Mouse (Mus musculus) spleen, adult 2 months (tissue): Measurements from ENCODE around the gene Shisa4. TPM values are rescaled to one million over a fixed set of nuclear protein-coding genes. Genes with fewer than 3 reads are reported as not detected.

Experiments used
- DNase-seq, 2 experiments: peaks; one replicate each; pipeline versions ENCODE4 v3.0.0 to v3.0.0-alpha.2; 2012 to 2021; ENCODE audit warnings: low spot score in 2 of 2, low read depth in 1 of 2
- H3K27ac ChIP-seq: fragments of 200-500 bp; 2 replicates; pipeline ENCODE4 v1.5.1; 2012; ENCODE audit warnings: low read length, inconsistent platforms; ENCODE audit not compliant: insufficient read depth
- H3K27me3 ChIP-seq: fragments of 200-500 bp; 2 replicates; pipeline ENCODE4 v1.6.1; 2012; ENCODE audit warnings: mild to moderate bottlenecking, moderate library complexity, low read length, inconsistent platforms; ENCODE audit not compliant: control insufficient read depth, insufficient read depth
- H3K36me3 ChIP-seq: fragments of 200-500 bp; 2 replicates; pipeline ENCODE4 v1.6.1; 2012; ENCODE audit warnings: mild to moderate bottlenecking, low read length, inconsistent platforms; ENCODE audit not compliant: control insufficient read depth, insufficient read depth
- H3K4me1 ChIP-seq: fragments of 200-500 bp; 2 replicates; pipeline ENCODE4 v1.6.1; 2011; ENCODE audit warnings: inconsistent platforms; ENCODE audit not compliant: control insufficient read depth, insufficient read depth, insufficient read length
- H3K4me3 ChIP-seq: fragments of 200-500 bp; 2 replicates; pipeline ENCODE4 v1.5.1; 2011; ENCODE audit warnings: mild to moderate bottlenecking, inconsistent platforms; ENCODE audit not compliant: insufficient read depth, insufficient read length; ENCODE audit errors: extremely low read depth
- CTCF ChIP-seq: fragments of 200-500 bp; IDR thresholded peaks from 2 replicates; pipeline ENCODE4 v1.5.1; 2011; ENCODE audit warnings: mild to moderate bottlenecking, inconsistent platforms; ENCODE audit not compliant: insufficient read depth, insufficient read length, insufficient replicate concordance; ENCODE audit errors: extremely low read depth
- POLR2A ChIP-seq: fragments of 200-500 bp; IDR thresholded peaks from 2 replicates; pipeline ENCODE4 v1.6.1; 2011; ENCODE audit warnings: low read depth, low read length, inconsistent platforms
- WGBS: fragments of 180-500 bp; shearing (Covaris S2); methylation state at CpG from one replicate; pipeline ENCODE4 v1.1.7; 2018; 5-methylcytosine and 5-hydroxymethylcytosine counted together
- polyA plus RNA-seq: library from polyadenylated mRNA; depleted of rRNA; stranded (reverse); fragments of >200 nt; gene quantifications from 2 replicates; pipeline ENCODE4 v1.2.3, GENCODE M21; 2012

Shisa4 gene
- polyA plus RNA-seq, 1 experiment, result 4.2 TPM

DNA sequence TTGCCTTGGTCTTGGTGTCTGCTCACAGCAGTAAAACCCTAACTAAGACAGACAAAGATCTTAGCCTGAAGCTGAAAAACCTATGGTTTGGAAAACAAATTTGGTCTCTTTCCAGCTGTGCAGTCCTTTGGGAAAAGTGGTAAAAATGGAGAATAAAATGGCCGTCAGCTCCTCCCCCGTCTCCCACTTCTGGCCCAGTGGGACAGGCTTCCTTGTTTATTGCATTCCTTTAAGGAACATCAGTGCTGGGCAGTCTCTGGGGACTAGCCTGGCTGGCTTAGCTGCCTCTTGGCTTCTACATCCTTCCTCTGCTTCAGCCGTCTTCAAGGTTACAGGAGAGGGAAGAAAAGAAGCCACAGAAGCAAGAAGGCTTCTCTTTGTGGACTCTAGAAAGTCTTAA lies 23.1 kb downstream of the Shisa4 start:
- Histone ChIP-seq H3K4me3 (no peak overlapping the region), H3K36me3 (no peaks in the 10 kb centered on the region), H3K27me3 (no peaks in the 10 kb centered on the region), H3K27ac (no peak overlapping the region), H3K4me1 (no peaks in the 10 kb centered on the region)
- no peak for DNase-seq
- no peak for TF ChIP-seq POLR2A
- no peak for TF ChIP-seq CTCF
- 67% methylated on average over 3 of the region's 3 CpGs for WGBS

DNA sequence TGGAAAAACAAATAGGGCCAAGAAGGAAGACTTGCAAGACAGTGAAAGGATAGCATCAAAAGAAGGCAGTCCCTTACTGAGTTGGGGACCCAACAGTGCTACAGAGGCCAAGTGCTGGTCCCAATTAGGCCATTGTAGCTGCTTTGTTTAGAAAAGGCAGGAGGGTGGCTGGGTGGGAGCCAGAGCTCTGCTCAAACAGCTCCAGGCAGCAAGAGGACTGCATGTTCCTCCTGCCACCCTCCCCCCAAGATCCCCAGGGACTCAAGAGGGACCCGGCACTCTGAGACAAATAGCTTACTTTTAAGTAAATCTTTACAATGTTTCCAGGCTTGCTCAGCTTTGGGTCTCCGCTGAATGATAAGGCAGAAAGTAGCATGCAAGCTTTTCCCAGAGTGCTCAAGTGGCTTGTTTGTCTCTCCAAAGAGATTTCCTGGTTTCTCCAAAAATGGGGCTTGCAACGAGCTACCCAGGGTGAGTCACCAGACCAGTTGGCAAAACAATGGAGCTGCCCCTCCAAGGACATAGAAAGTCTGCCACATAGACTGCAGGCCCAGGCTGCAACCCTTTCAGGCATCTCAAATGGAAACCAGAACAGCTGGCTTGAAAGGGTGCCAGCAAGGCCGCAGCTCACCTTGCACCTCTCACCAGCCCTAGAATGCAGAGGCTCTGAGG lies 27.4 kb downstream of the Shisa4 start:
- no peak overlapping the region for H3K4me3 ChIP-seq
- 63% methylated on average over 4 of the region's 4 CpGs for WGBS
- H3K27me3 ChIP-seq, result no peaks in the 10 kb centered on the region
- H3K36me3 ChIP-seq, result no peaks in the 10 kb centered on the region
- DNase-seq, result no peak
- H3K4me1 ChIP-seq, result no peaks in the 10 kb centered on the region
- H3K27ac ChIP-seq, result no peak overlapping the region
- TF ChIP-seq POLR2A (no peak), CTCF (no peak)

DNA sequence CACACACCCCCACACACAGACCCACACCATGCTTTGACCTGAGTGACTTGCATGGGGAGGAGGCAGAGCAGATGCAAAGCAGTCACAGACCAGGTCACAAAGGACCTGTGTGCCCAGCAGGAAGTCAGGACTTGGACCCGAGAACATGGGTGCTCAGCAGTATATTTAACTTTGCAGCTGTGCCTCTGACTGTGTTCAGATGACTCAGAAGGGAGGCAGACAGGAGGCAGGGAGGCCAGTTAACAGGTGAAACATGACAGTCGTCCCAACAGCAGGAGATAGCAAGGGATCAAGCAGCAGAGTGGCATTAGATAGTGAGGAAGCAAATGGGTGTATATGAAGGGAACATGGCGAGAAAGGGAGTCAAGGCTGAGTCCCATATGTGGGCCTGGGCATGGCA lies 28.1 kb downstream of the Shisa4 start:
- no peak for TF ChIP-seq POLR2A
- no peak for TF ChIP-seq CTCF
- no peak overlapping the region for H3K27ac ChIP-seq
- 71% methylated on average over 3 of the region's 3 CpGs for WGBS
- H3K4me1 ChIP-seq, result no peaks in the 10 kb centered on the region
- DNase-seq, result no peak
- no peak overlapping the region for H3K4me3 ChIP-seq
- H3K36me3 ChIP-seq, result no peaks in the 10 kb centered on the region
- no peaks in the 10 kb centered on the region for H3K27me3 ChIP-seq

DNA sequence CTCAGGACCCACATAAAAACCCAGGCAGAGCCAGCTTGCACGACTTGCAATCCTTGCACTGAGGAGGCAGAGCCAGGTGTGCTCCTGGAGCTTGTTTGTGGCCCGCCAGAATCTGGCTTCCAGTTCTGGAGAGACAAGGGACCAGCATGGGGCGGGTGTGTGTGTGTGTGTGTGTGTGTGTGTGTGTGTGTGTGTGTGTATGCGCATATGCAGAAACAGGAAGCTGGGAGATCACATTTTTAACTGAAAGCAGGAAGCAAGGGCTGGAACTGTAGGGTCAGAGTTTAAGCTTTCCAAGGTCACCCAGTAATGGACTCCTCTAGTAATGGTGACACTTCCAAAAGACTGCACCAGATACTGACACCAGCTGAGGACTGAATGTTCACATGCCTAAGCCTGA lies 31.0 kb downstream of the Shisa4 start:
- Histone ChIP-seq H3K36me3 (no peaks in the 10 kb centered on the region), H3K4me1 (no peaks in the 10 kb centered on the region), H3K27ac (no peak overlapping the region), H3K27me3 (no peaks in the 10 kb centered on the region), H3K4me3 (no peak overlapping the region)
- no peak for TF ChIP-seq CTCF
- no peak for TF ChIP-seq POLR2A
- WGBS, result 43% methylated on average over 4 of the region's 4 CpGs
- DNase-seq, result no peak

DNA sequence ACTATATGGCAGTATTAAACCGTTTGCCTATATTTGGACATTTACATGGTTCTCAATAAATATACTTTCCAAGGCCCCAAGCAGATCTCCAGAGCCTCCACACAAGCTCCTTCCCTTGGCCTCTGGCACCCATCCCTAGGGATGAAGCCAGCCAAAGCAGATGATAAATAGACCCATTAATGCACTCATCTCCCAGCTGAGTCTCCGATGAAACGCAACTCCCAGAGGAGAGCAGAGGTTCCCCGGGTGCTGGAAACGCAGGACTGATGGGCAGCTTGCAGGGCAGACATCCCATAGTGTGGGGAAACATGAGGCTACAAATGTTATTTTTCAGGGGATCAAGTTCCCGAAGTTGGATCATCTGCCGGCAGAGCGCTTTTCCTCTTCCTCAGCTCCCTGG lies 33.1 kb downstream of the Shisa4 start:
- 88% methylated on average over 8 of the region's 8 CpGs for WGBS
- TF ChIP-seq CTCF, result no peak
- TF ChIP-seq POLR2A, result no peak
- Histone ChIP-seq H3K4me1 (no peaks in the 10 kb centered on the region), H3K4me3 (no peak overlapping the region), H3K27me3 (no peaks in the 10 kb centered on the region), H3K36me3 (no peaks in the 10 kb centered on the region), H3K27ac (no peak overlapping the region)
- no peak for DNase-seq

DNA sequence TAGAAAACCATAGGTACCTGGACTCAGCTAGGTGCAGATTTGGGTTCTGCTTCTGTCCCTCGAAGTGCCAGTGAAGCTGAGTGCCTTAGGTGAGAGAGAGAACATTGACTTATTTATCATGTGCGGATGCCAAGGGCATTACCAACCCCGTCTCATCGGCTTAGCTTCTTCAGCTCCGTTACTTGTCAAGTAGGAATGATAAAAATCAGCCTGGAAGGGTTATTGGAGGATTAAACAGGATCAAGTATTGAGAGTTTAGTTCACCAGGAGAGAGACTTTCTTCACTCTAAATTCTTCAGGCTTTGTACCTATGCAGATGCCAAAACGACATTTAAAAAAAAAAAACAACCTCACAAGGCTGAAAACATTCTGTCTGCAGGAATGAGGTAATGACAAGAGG lies 44.5 kb downstream of the Shisa4 start:
- no peak for DNase-seq
- H3K4me1 ChIP-seq, result no peaks in the 10 kb centered on the region
- no peaks in the 10 kb centered on the region for H3K27me3 ChIP-seq
- 76% methylated on average over 6 of the region's 6 CpGs for WGBS
- no peaks in the 10 kb centered on the region for H3K36me3 ChIP-seq
- TF ChIP-seq CTCF, result no peak
- no peak for TF ChIP-seq POLR2A
- no peak overlapping the region for H3K27ac ChIP-seq
- no peak overlapping the region for H3K4me3 ChIP-seq

DNA sequence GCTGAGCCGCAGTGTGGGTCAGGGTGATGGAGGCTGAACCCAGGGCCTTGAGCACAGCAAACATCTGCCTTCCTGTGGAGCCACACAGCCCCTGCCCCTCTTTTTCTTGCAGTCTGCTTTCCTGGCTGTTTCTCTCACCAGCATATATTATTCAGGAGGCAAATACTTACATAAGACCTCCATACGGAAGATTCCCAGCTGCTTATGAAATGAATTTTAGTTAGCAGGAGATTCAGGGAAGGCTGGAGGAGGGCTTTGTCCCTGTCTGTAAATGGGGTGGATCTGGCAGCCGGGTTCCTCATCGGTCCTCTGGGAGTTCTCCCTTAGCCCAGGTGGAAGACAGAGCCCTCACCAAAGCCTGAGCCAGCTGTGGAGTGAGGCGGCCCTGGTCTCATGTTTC lies 46.7 kb downstream of the Shisa4 start:
- H3K4me3 ChIP-seq, result no peak overlapping the region
- no peaks in the 10 kb centered on the region for H3K27me3 ChIP-seq
- H3K36me3 ChIP-seq, result no peaks in the 10 kb centered on the region
- no peak for DNase-seq
- no peak for TF ChIP-seq POLR2A
- TF ChIP-seq CTCF, result no peak
- no peak overlapping the region for H3K27ac ChIP-seq
- WGBS, result 79% methylated on average over 5 of the region's 5 CpGs
- no peaks in the 10 kb centered on the region for H3K4me1 ChIP-seq

DNA sequence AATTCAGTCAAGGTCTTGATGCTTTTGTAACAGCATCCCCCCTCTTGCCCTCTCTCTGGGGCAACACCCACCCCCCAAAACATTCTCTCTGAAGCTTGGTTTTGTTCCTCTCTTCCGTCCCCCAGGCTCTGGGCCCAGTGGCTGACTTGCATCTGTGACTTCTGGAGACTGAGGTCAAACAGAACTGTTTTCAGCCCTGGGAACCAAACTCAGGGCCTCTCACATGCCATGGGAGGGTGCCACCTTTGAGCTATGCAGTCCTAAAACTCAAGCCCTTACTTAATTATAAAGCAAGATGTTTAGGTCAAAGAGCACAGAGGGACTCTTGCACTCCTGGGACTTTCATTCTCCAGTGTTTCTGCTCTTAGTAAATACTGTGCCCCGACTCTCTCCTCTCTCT lies 49.1 kb downstream of the Shisa4 start:
- Histone ChIP-seq H3K4me1 (no peaks in the 10 kb centered on the region), H3K27me3 (no peaks in the 10 kb centered on the region), H3K36me3 (no peaks in the 10 kb centered on the region), H3K27ac (no peak overlapping the region), H3K4me3 (no peak overlapping the region)
- no peak for DNase-seq
- TF ChIP-seq CTCF, result no peak
- WGBS, result 75% methylated on average over 2 of the region's 2 CpGs
